Mouse (Mus musculus) left cerebral cortex, adult 2 months (tissue): ENCODE results near the gene Papola. TPM values are rescaled to one million over a fixed set of nuclear protein-coding genes. Genes with fewer than 3 reads are reported as not detected.

Experiments used
- DNase-seq, 2 experiments: peaks; one replicate each; pipeline ENCODE4 v3.0.0; 2021 to 2022; ENCODE audit warnings: low spot score in 2 of 2, mixed read lengths in 1 of 2; ENCODE audit errors: extremely low spot score in 1 of 2
- H3K27ac ChIP-seq: fragments of 200-600 bp; 2 replicates; pipeline ENCODE4 v1.8.1; 2022
- H3K4me3 ChIP-seq: fragments of 200-600 bp; 2 replicates; pipeline ENCODE4 v1.8.1; 2022
- CTCF ChIP-seq: fragments of 200-600 bp; IDR thresholded peaks from 2 replicates; pipeline ENCODE4 v1.8.1; 2022; ENCODE audit warnings: antibody characterized with exemption, mild to moderate bottlenecking, moderate library complexity
- intact Hi-C: fragments of 180-260 bp; cut with DNase I; formaldehyde crosslinking; loops from one replicate; pipeline ENCODE4 v1.15.1; 2025
- total RNA-seq, 2 experiments: library from RNA; stranded (reverse); gene quantifications; 2 replicates each; pipeline ENCODE4 v1.2.3; 2021

Papola gene
- total RNA-seq, 2 experiments from 2014 or later = 142 to 162 TPM

GRCm38 (mm10) chr12:105844406-105844805 is 59.9 kb downstream of the Papola start:
- Histone ChIP-seq H3K27ac (no peak overlapping the region), H3K4me3 (no peak overlapping the region)
- no peak for DNase-seq
- no peak for TF ChIP-seq CTCF
- intact Hi-C loops = no loop called here

GRCm38 (mm10) chr12:105849102-105849501 is 64.6 kb downstream of the Papola start:
- no peak for DNase-seq
- intact Hi-C loops = no loop called here

GRCm38 (mm10) chr12:105850675-105851074 is 66.2 kb downstream of the Papola start:
- no peak for DNase-seq
- Histone ChIP-seq H3K4me3 (no peak overlapping the region), H3K27ac (no peak overlapping the region)
- no peak for TF ChIP-seq CTCF
- intact Hi-C loops = no loop called here

More at GRCm38 (mm10) chr12:105849102-105849501, 64.6 kb downstream of the Papola start:
- TF ChIP-seq CTCF = no peak
- Histone ChIP-seq H3K27ac (no peak overlapping the region), H3K4me3 (no peak overlapping the region)

GRCm38 (mm10) chr12:105852798-105853197 is 68.3 kb downstream of the Papola start:
- TF ChIP-seq CTCF = no peak
- no peak for DNase-seq
- Histone ChIP-seq H3K27ac (no peak overlapping the region), H3K4me3 (no peak overlapping the region)
- intact Hi-C loops = no loop called here

GRCm38 (mm10) chr12:105854639-105855038 is 70.1 kb downstream of the Papola start:
- intact Hi-C loops = no loop called here
- no peak for DNase-seq
- H3K27ac ChIP-seq = no peak overlapping the region

DNA sequence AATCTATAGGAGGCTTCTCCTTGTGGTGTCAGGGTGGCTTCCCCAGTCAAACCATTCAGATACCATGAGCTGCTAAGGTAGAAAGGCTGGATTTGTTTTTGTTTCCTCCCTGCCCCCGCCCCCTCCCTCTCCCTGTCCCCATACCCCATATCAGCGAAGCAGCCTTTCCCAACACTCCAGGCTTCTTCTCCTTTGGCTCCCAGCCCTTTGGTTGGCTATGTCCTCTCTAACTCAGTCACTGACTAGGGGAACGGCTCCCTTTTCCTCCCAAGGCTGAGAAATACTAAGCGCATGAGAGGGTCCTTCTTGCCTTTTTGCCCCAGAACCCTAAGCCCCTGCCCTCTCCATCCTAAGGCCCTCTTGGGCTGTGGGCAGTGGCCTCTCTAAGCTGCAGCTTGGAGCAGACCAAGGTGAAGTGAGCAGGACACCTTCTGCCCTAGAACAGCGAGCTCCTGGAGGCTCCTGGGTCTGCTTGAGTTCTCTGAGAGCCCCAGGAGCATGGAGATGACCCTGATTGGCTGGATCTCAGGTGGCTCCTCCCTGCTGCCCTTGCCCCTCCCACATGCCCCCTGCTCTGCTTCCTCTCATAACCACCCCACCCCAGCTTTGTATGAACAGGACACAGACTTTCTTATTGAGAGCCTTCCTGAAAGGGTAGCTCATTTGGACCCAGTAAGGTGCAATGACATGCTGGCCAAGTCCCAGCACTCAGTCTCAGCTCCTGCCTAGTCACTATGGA is 73.6 kb downstream of the Papola start:
- DNase-seq = no peak
- intact Hi-C loops = no loop called here
- H3K4me3 ChIP-seq = no peak overlapping the region
- H3K27ac ChIP-seq = no peak overlapping the region
- TF ChIP-seq CTCF = no peak

More at GRCm38 (mm10) chr12:105854639-105855038, 70.1 kb downstream of the Papola start:
- H3K4me3 ChIP-seq = no peak overlapping the region
- peak; percentile 60 for TF ChIP-seq CTCF

DNA sequence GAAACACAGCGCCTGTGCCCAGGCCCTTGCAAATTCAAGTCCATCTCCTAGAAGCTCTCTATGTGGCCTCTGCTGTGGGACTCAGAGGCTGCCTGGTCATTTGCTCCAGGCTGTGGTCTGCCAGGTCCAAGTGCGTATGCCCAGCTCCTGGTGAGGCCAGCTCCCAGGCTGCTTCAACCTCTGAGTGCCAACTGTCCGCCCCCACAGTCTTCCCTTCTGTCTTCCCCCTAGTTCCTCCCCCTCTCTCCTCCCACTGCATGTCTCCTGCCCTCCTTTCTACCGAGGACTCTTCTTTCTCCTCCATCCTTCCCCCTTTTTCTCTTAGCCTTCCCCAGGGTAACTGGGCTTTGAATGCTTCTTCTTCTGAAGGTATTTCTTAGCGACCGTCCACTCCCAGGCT is 77.6 kb downstream of the Papola start:
- intact Hi-C loops = loop anchor here (2.0 kb wide), 1 partner anchor 99 kb away; no protein-coding TSS in a partner anchor
- DNase-seq = no peak
- no peak overlapping the region for H3K4me3 ChIP-seq
- no peak for TF ChIP-seq CTCF
- no peak overlapping the region for H3K27ac ChIP-seq

DNA sequence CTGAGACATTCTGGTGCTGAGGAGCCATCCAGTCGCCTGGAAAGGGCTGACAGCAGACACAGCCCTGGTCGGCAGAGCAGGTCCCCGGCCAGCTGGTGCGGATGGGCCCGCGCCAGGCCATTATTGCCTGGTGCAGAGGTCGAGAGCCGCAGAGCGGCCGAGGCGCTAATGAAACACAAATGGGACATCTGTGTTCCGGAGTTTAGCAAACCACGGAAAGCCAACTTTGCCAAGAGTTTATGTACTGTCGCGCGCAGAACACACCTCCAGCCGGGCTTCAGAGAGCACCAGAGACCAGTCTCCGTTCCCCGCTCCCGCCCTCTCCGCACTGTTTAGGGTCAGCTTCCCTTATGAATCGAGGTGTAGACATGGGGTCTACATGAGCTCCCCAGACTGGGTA is 78.1 kb downstream of the Papola start:
- intact Hi-C loops = loop anchor here (2.0 kb wide), 1 partner anchor 98 kb away; no protein-coding TSS in a partner anchor
- no peak for TF ChIP-seq CTCF

GRCm38 (mm10) chr12:105863436-105863835 is 78.9 kb downstream of the Papola start:
- peak overlapping the region; percentile 57; the same call in 1 of the 2 replicates for H3K27ac ChIP-seq
- TF ChIP-seq CTCF = no peak
- H3K4me3 ChIP-seq = no peak overlapping the region
- DNase-seq = no peak
- intact Hi-C loops = loop anchor here (2.0 kb wide), 1 partner anchor 97 kb away; no protein-coding TSS in a partner anchor

More for the DNA sequence above, 78.1 kb downstream of the Papola start:
- Histone ChIP-seq H3K4me3 (no peak overlapping the region), H3K27ac (no peak overlapping the region)
- DNase-seq = no peak

GRCm38 (mm10) chr12:105867646-105868045 is 83.2 kb downstream of the Papola start:
- Histone ChIP-seq H3K4me3 (no peak overlapping the region), H3K27ac (no peak overlapping the region)
- no peak for TF ChIP-seq CTCF
- intact Hi-C loops = no loop called here
- DNase-seq = no peak

- Histone ChIP-seq H3K27ac (no peak overlapping the region), H3K4me3 (no peak overlapping the region)
- DNase-seq = no peak
- TF ChIP-seq CTCF = no peak
- intact Hi-C loops = no loop called here
Observed at GRCm38 (mm10) chr12:105869242-105869641, 84.7 kb downstream of the Papola start.

GRCm38 (mm10) chr12:105869696-105870095 is 85.2 kb downstream of the Papola start:
- Histone ChIP-seq H3K4me3 (no peak overlapping the region), H3K27ac (no peak overlapping the region)
- intact Hi-C loops = no loop called here
- DNase-seq = no peak
- no peak for TF ChIP-seq CTCF

DNA sequence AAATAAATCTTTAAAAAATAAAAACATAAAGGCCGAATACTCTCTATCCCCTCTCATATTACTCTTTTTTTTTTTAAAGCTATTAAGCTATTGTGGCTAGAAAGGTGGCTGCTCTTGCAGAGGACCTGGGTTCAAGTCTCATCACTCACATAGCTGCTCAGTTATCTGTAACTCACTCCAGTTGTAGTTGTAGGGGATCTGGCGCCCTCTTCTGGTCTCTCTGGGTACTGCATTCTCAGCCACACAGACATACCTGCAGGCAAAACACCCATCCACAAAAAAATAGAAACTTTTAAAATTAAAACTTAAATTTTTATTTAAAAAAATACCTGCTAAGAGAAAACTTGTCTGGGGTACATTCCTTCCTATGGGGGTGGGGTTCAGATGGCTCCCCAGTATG is 88.8 kb downstream of the Papola start:
- TF ChIP-seq CTCF = peak; percentile 48
- intact Hi-C loops = no loop called here
- Histone ChIP-seq H3K4me3 (no peak overlapping the region), H3K27ac (no peak overlapping the region)
- no peak for DNase-seq
